22 mouse cellular contexts compared by ENCODE assay signal in genomic region chr1:130743775-130744174, GRCm38 (mm10). TPM values are rescaled to one million over a fixed set of nuclear protein-coding genes. Genes with fewer than 3 reads are reported as not detected.
DNase-seq lines count a peak whose midpoint lies in the region; ATAC-seq and TF ChIP-seq lines count a peak whose summit lies in the region.
"Had no signal": no experiment of that assay in that cellular context is flagged by ENCODE, and none has a peak within 500 bp of the region (broad histone marks: within the 10 kb centered on the region; RNA-seq: fewer than 3 reads in every experiment).

No protein-coding gene starts in this region.

- no peaks in the 10 kb centered on the region for H3K9me3 ChIP-seq in intestine, embryonic 15.5 days
- H3K9me3 ChIP-seq in intestine, embryonic 16.5 days (ENCODE audit: control insufficient read depth, low read length) = no peaks in the 10 kb centered on the region
- no peaks in the 10 kb centered on the region for H3K9me3 ChIP-seq in liver, embryonic 12.5 days (replicated peaks)
- H3K9me3 ChIP-seq in stomach, postnatal 0 days (ENCODE audit: control insufficient read depth, low read length) = no peaks in the 10 kb centered on the region
- H3K9me3 ChIP-seq: embryonic facial prominence, embryonic 12.5 days; hindbrain, embryonic 15.5 days; limb, embryonic 12.5 days; lung, embryonic 15.5 days; midbrain, embryonic 15.5 days had no signal

- H3K4me3 ChIP-seq in intestine, embryonic 15.5 days (replicated peaks) = no peak overlapping the region
- no peak overlapping the region for H3K4me3 ChIP-seq in intestine, embryonic 16.5 days (ENCODE audit: low read length)
- H3K4me3 ChIP-seq in liver, embryonic 12.5 days = no peak overlapping the region
- H3K4me3 ChIP-seq in stomach, postnatal 0 days (ENCODE audit: low read depth, low read length) = no peak overlapping the region
- H3K4me3 ChIP-seq: embryonic facial prominence, embryonic 12.5 days; hindbrain, embryonic 15.5 days; limb, embryonic 12.5 days; lung, embryonic 15.5 days; midbrain, embryonic 15.5 days had no signal

- 59% methylated on average over 1 of the region's 1 CpGs for WGBS in intestine, embryonic 15.5 days
- WGBS in intestine, embryonic 16.5 days = 90% methylated on average over 1 of the region's 1 CpGs
- 35% methylated on average over 1 of the region's 1 CpGs for WGBS in liver, embryonic 12.5 days (ENCODE audit: insufficient replicate concordance)
- 85% methylated on average over 1 of the region's 1 CpGs for WGBS in stomach, postnatal 0 days

- H3K27ac ChIP-seq in intestine, embryonic 15.5 days = peak overlapping the region; percentile 1; the same call in 1 of the 2 replicates
- no peak overlapping the region for H3K27ac ChIP-seq in intestine, embryonic 16.5 days (ENCODE audit: low read length)
- peak overlapping the region; percentile 100 for H3K27ac ChIP-seq in liver, embryonic 12.5 days
- H3K27ac ChIP-seq in stomach, postnatal 0 days (replicated peaks) = peak overlapping the region; percentile 45; the same call in 1 of the 2 replicates
- H3K27ac ChIP-seq: embryonic facial prominence, embryonic 12.5 days; hindbrain, embryonic 15.5 days; limb, embryonic 12.5 days; lung, embryonic 15.5 days; midbrain, embryonic 15.5 days had no signal

- no peak for TF ChIP-seq EP300 in stomach, postnatal 0 days (optimal IDR thresholded peaks at IDR 0.05)

- no peaks in the 10 kb centered on the region for H3K36me3 ChIP-seq in intestine, embryonic 15.5 days
- H3K36me3 ChIP-seq in intestine, embryonic 16.5 days (ENCODE audit: control insufficient read depth, insufficient read depth, low read length) = peaks cover 3% of the 10 kb centered on the region; the same call in 1 of the 2 replicates
- peaks cover 26% of the 10 kb centered on the region for H3K36me3 ChIP-seq in liver, embryonic 12.5 days
- H3K36me3 ChIP-seq in stomach, postnatal 0 days (ENCODE audit: control insufficient read depth, insufficient read depth, low read length) = 0 out of 2 replicates have a peak, but pooled peaks cover 4% of the 10 kb centered on the region
- H3K36me3 ChIP-seq: embryonic facial prominence, embryonic 12.5 days; hindbrain, embryonic 15.5 days; limb, embryonic 12.5 days; lung, embryonic 15.5 days; midbrain, embryonic 15.5 days had no signal

- TF ChIP-seq CTCF in stomach, postnatal 0 days (IDR thresholded peaks at IDR 0.05; ENCODE audit: low read depth) = no peak

- ATAC-seq in intestine, embryonic 15.5 days = 0 out of 2 replicates have a peak, but pooled peaks have one; percentile 21
- no peak for ATAC-seq in intestine, embryonic 16.5 days
- peak; percentile 57 for ATAC-seq in CD4-positive, CD25-positive, alpha-beta regulatory T cell, adult 4 months
- ATAC-seq in liver, embryonic 12.5 days = no peak
- ATAC-seq in stomach, postnatal 0 days (ENCODE audit: low FRiP score, low TSS enrichment) = peak; percentile 6; the same call in 1 of the 2 replicates
- ATAC-seq: forebrain, embryonic 16.5 days; midbrain, embryonic 15.5 days had no signal

- H3K4me1 ChIP-seq in intestine, embryonic 15.5 days (replicated peaks) = peaks cover 16% of the 10 kb centered on the region; the same call in 1 of the 2 replicates
- peaks cover 24% of the 10 kb centered on the region for H3K4me1 ChIP-seq in intestine, embryonic 16.5 days (ENCODE audit: control insufficient read depth, insufficient read depth, low read length)
- H3K4me1 ChIP-seq in liver, embryonic 12.5 days = peaks cover 87% of the 10 kb centered on the region
- H3K4me1 ChIP-seq in stomach, postnatal 0 days (replicated peaks; ENCODE audit: control insufficient read depth, insufficient read depth) = peaks cover 4% of the 10 kb centered on the region
- H3K4me1 ChIP-seq: embryonic facial prominence, embryonic 12.5 days; hindbrain, embryonic 15.5 days; limb, embryonic 12.5 days; midbrain, embryonic 15.5 days had no signal

- H3K27me3 ChIP-seq in intestine, embryonic 15.5 days (replicated peaks) = no peaks in the 10 kb centered on the region
- H3K27me3 ChIP-seq in intestine, embryonic 16.5 days (replicated peaks; ENCODE audit: control insufficient read depth, insufficient read depth, low read length) = no peaks in the 10 kb centered on the region
- H3K27me3 ChIP-seq in liver, embryonic 12.5 days (replicated peaks) = no peaks in the 10 kb centered on the region
- H3K27me3 ChIP-seq in stomach, postnatal 0 days (ENCODE audit: control insufficient read depth, insufficient read depth, low read length) = no peaks in the 10 kb centered on the region
- H3K27me3 ChIP-seq: embryonic facial prominence, embryonic 12.5 days; hindbrain, embryonic 15.5 days; limb, embryonic 12.5 days; lung, embryonic 15.5 days; midbrain, embryonic 15.5 days had no signal

- no peak overlapping the region for H3K4me2 ChIP-seq in intestine, embryonic 15.5 days (replicated peaks)
- no peak overlapping the region for H3K4me2 ChIP-seq in intestine, embryonic 16.5 days (ENCODE audit: low read depth, low read length)
- H3K4me2 ChIP-seq in liver, embryonic 12.5 days = peak overlapping the region; percentile 42
- H3K4me2 ChIP-seq in stomach, postnatal 0 days (replicated peaks; ENCODE audit: low read depth) = no peak overlapping the region
- H3K4me2 ChIP-seq: embryonic facial prominence, embryonic 12.5 days; hindbrain, embryonic 15.5 days; limb, embryonic 12.5 days; lung, embryonic 15.5 days; midbrain, embryonic 15.5 days had no signal

- DNase-seq in stomach, postnatal 0 days (ENCODE audit: low spot score) = no peak
- no peak for DNase-seq in adrenal gland, adult 2 months
- no peak for DNase-seq in urinary bladder, adult 18-20 months (ENCODE audit: low spot score in 2 of 2)
- DNase-seq: adrenal gland, postnatal 36 days; cerebellum, adult 8-10 months; kidney, adult 9 months; kidney, postnatal 36 days; layer of hippocampus, adult 9-11 months had no signal

- H3K9ac ChIP-seq in intestine, embryonic 15.5 days = no peak overlapping the region
- no peak overlapping the region for H3K9ac ChIP-seq in intestine, embryonic 16.5 days (ENCODE audit: low read depth, low read length)
- H3K9ac ChIP-seq in liver, embryonic 12.5 days = peak overlapping the region; percentile 70
- H3K9ac ChIP-seq in stomach, postnatal 0 days (ENCODE audit: low read length) = no peak overlapping the region
- H3K9ac ChIP-seq: embryonic facial prominence, embryonic 12.5 days; hindbrain, embryonic 15.5 days; limb, embryonic 12.5 days; lung, embryonic 15.5 days; midbrain, embryonic 15.5 days had no signal

RNA-seq across cellular contexts. Expression of gene AA986860, which starts 12.0 kb away (rescaled TPM):
- 58.1 and 62.2 TPM in 2 replicates for polyA plus RNA-seq in intestine, embryonic 15.5 days (2015; fragmentation: Nextera tagmentation; extraction: Ambion mirVana)
- polyA plus RNA-seq in intestine, embryonic 16.5 days (2015; fragmentation: Nextera tagmentation; extraction: Ambion mirVana) = 74.7 and 81.2 TPM in 2 replicates
- polyA plus RNA-seq in CD4-positive, CD25-positive, alpha-beta regulatory T cell, adult 4 months (2017; shearing (Covaris generic)) = under 1 TPM in 1 of 2 experiments, not detected in 1; 0.15 TPM
- 8.0 and 8.5 TPM in 2 replicates for polyA plus RNA-seq in liver, embryonic 12.5 days (2016; fragmentation: Nextera tagmentation; extraction: Ambion mirVana)
- 47.7 and 52.8 TPM in 2 replicates for polyA plus RNA-seq in stomach, postnatal 0 days (2015; fragmentation: Nextera tagmentation; extraction: Ambion mirVana)
- total RNA-seq in adrenal gland, adult 2 months (2021) = 1 to 10 TPM; 3.1 to 6.8 TPM
- 1.8 and 3.7 TPM in 2 replicates for polyA plus RNA-seq in adrenal gland, adult 2 months (2012; rRNA removed)

RNA-seq across cellular contexts. Expression of gene Pfkfb2, which starts 14.7 kb away (rescaled TPM):
- polyA plus RNA-seq in intestine, embryonic 15.5 days (2015; fragmentation: Nextera tagmentation; extraction: Ambion mirVana) = 10.8 and 11.2 TPM in 2 replicates
- 12.1 and 12.4 TPM in 2 replicates for polyA plus RNA-seq in intestine, embryonic 16.5 days (2015; fragmentation: Nextera tagmentation; extraction: Ambion mirVana)
- polyA plus RNA-seq in CD4-positive, CD25-positive, alpha-beta regulatory T cell, adult 4 months (2017; shearing (Covaris generic)) = 1 to 10 TPM; 2.2 to 5.2 TPM
- 7.1 and 9.0 TPM in 2 replicates for polyA plus RNA-seq in liver, embryonic 12.5 days (2016; fragmentation: Nextera tagmentation; extraction: Ambion mirVana)
- polyA plus RNA-seq in stomach, postnatal 0 days (2015; fragmentation: Nextera tagmentation; extraction: Ambion mirVana) = 4.6 and 4.8 TPM in 2 replicates
- 10 to 100 TPM; 26.1 to 35.5 TPM for total RNA-seq in adrenal gland, adult 2 months (2021)
- 5.8 and 5.9 TPM in 2 replicates for polyA plus RNA-seq in adrenal gland, adult 2 months (2012; rRNA removed)

RNA-seq across cellular contexts. Expression of gene Yod1, which starts 26.6 kb away (rescaled TPM):
- polyA plus RNA-seq in intestine, embryonic 15.5 days (2015; fragmentation: Nextera tagmentation; extraction: Ambion mirVana) = 10.2 and 10.5 TPM in 2 replicates
- 8.5 and 9.9 TPM in 2 replicates for polyA plus RNA-seq in intestine, embryonic 16.5 days (2015; fragmentation: Nextera tagmentation; extraction: Ambion mirVana)
- 10 to 100 TPM; 20.7 to 21.8 TPM for polyA plus RNA-seq in CD4-positive, CD25-positive, alpha-beta regulatory T cell, adult 4 months (2017; shearing (Covaris generic))
- polyA plus RNA-seq in liver, embryonic 12.5 days (2016; fragmentation: Nextera tagmentation; extraction: Ambion mirVana) = 49.3 and 49.7 TPM in 2 replicates
- polyA plus RNA-seq in stomach, postnatal 0 days (2015; fragmentation: Nextera tagmentation; extraction: Ambion mirVana) = 24.2 and 25.2 TPM in 2 replicates
- 10 to 100 TPM in 1 of 2 experiments, 1 to 10 TPM in 1; 9.5 to 10.6 TPM for total RNA-seq in adrenal gland, adult 2 months (2021)
- 1.9 and 2.1 TPM in 2 replicates for polyA plus RNA-seq in adrenal gland, adult 2 months (2012; rRNA removed)

RNA-seq across cellular contexts. Expression of gene Gm29427, which starts 28.2 kb away (rescaled TPM):
- polyA plus RNA-seq in intestine, embryonic 15.5 days (2015; fragmentation: Nextera tagmentation; extraction: Ambion mirVana) = not detected in 2 replicates
- 0.07 TPM in 1 of 2 replicates, not detected in the other for polyA plus RNA-seq in intestine, embryonic 16.5 days (2015; fragmentation: Nextera tagmentation; extraction: Ambion mirVana)
- polyA plus RNA-seq in CD4-positive, CD25-positive, alpha-beta regulatory T cell, adult 4 months (2017; shearing (Covaris generic)) = not detected
- not detected in 2 replicates for polyA plus RNA-seq in liver, embryonic 12.5 days (2016; fragmentation: Nextera tagmentation; extraction: Ambion mirVana)
- 0.07 TPM in 1 of 2 replicates, not detected in the other for polyA plus RNA-seq in stomach, postnatal 0 days (2015; fragmentation: Nextera tagmentation; extraction: Ambion mirVana)
- not detected for total RNA-seq in adrenal gland, adult 2 months (2021)
- not detected in 2 replicates for polyA plus RNA-seq in adrenal gland, adult 2 months (2012; rRNA removed)
- total RNA-seq: adrenal gland, postnatal 36 days; common myeloid progenitor, adult 5-6 weeks; gastrocnemius, adult 8-10 months had no signal
- polyA plus RNA-seq: embryonic facial prominence, embryonic 12.5 days; heart, postnatal 0 days; hindbrain, embryonic 15.5 days; limb, embryonic 12.5 days; lung, embryonic 15.5 days; midbrain, embryonic 15.5 days; spleen, adult 2 months had no signal

RNA-seq across cellular contexts. Expression of gene Fcamr, which starts 56.9 kb away (rescaled TPM):
- polyA plus RNA-seq in intestine, embryonic 15.5 days (2015; fragmentation: Nextera tagmentation; extraction: Ambion mirVana) = 0.18 and 0.21 TPM in 2 replicates
- 0.10 and 0.20 TPM in 2 replicates for polyA plus RNA-seq in intestine, embryonic 16.5 days (2015; fragmentation: Nextera tagmentation; extraction: Ambion mirVana)
- under 1 TPM; 0.43 to 0.71 TPM for polyA plus RNA-seq in CD4-positive, CD25-positive, alpha-beta regulatory T cell, adult 4 months (2017; shearing (Covaris generic))
- not detected in 2 replicates for polyA plus RNA-seq in liver, embryonic 12.5 days (2016; fragmentation: Nextera tagmentation; extraction: Ambion mirVana)
- 0.16 and 0.24 TPM in 2 replicates for polyA plus RNA-seq in stomach, postnatal 0 days (2015; fragmentation: Nextera tagmentation; extraction: Ambion mirVana)
- total RNA-seq in adrenal gland, adult 2 months (2021) = under 1 TPM in 1 of 2 experiments, not detected in 1; 0.17 TPM
- not detected in 2 replicates for polyA plus RNA-seq in adrenal gland, adult 2 months (2012; rRNA removed)
- total RNA-seq: adrenal gland, postnatal 36 days; common myeloid progenitor, adult 5-6 weeks; gastrocnemius, adult 8-10 months had no signal
- polyA plus RNA-seq: embryonic facial prominence, embryonic 12.5 days; forebrain, embryonic 16.5 days; hindbrain, embryonic 15.5 days; limb, embryonic 12.5 days; lung, embryonic 15.5 days; midbrain, embryonic 15.5 days had no signal

Comparison
In these comparisons a context has a peak if more than half of its experiments do, and no peak if none do; other contexts are left out.
1. ATAC-seq: peak in intestine, embryonic 15.5 days (single experiment), CD4-positive, CD25-positive, alpha-beta regulatory T cell, adult 4 months (single experiment) and stomach, postnatal 0 days (single experiment); none in intestine, embryonic 16.5 days (single experiment) and liver, embryonic 12.5 days (single experiment).